Mouse (Mus musculus) stomach, embryonic 16.5 days (tissue): ENCODE measurements around the gene Fam83b. TPM values are rescaled to one million over a fixed set of nuclear protein-coding genes. Genes with fewer than 3 reads are reported as not detected.
A peak's percentile ranks its signal among the peaks of the same experiment; 100 is the strongest.

Experiments used
- ATAC-seq: fragments of 200-750 bp; cut with Nextera tagmentation; 2 replicates; pipeline ENCODE4 v1.8.0; 2017; ENCODE audit warnings: moderate number of reproducible peaks, moderate TSS enrichment; ENCODE audit not compliant: insufficient read depth, low FRiP score
- H3K27ac ChIP-seq: fragments of 300-500 bp; sonication (generic); 2 replicates; pipeline ENCODE4 v1.5.1; 2014; ENCODE audit warnings: low read length
- H3K27me3 ChIP-seq: fragments of 300-500 bp; sonication (generic); 2 replicates; pipeline ENCODE4 v1.6.1; 2014; ENCODE audit warnings: low read length, control low read depth, mixed read lengths; ENCODE audit not compliant: control insufficient read depth, insufficient read depth
- H3K36me3 ChIP-seq: fragments of 300-500 bp; sonication (generic); 2 replicates; pipeline ENCODE4 v1.6.1; 2014; ENCODE audit warnings: low read length; ENCODE audit not compliant: control insufficient read depth, insufficient read depth
- H3K4me1 ChIP-seq: fragments of 300-500 bp; sonication (generic); 2 replicates; pipeline ENCODE4 v1.6.1; 2014; ENCODE audit warnings: low read length, control low read depth, mixed read lengths; ENCODE audit not compliant: control insufficient read depth, insufficient read depth
- H3K4me2 ChIP-seq: fragments of 300-500 bp; sonication (generic); 2 replicates; pipeline ENCODE4 v1.6.1; 2014; ENCODE audit warnings: low read depth, low read length, mixed read lengths
- H3K4me3 ChIP-seq: fragments of 300-500 bp; sonication (generic); replicated peaks from 2 replicates; pipeline ENCODE4 v1.5.1; 2014; ENCODE audit warnings: mild to moderate bottlenecking, low read length
- H3K9ac ChIP-seq: fragments of 300-500 bp; sonication (generic); 2 replicates; pipeline ENCODE4 v1.6.1; 2014; ENCODE audit warnings: low read length
- H3K9me3 ChIP-seq: fragments of 300-500 bp; sonication (generic); replicated peaks from 2 replicates; pipeline ENCODE4 v1.6.1; 2016; ENCODE audit warnings: low read length, control low read depth; ENCODE audit not compliant: control insufficient read depth
- WGBS: fragments of 180-500 bp; shearing (Covaris S2); extraction: QIAGEN DNeasy Blood & Tissue Kit; methylation state at CpG from one replicate; pipeline ENCODE4 v1.1.7; 2014; 5-methylcytosine and 5-hydroxymethylcytosine counted together
- polyA plus RNA-seq: library from polyadenylated mRNA; unstranded; fragments of >200 nt; fragmentation: Nextera tagmentation; extraction: Ambion mirVana; gene quantifications from 2 replicates; pipeline ENCODE4 v1.2.1, GENCODE M21; 2015

The Fam83b gene
- polyA plus RNA-seq, 1 experiment from 2014 or later, result 11.3 TPM

- Histone ChIP-seq H3K27ac (peak overlapping the region; percentile 97), H3K4me2 (peak overlapping the region; percentile 87), H3K9me3 (no peaks in the 10 kb centered on the region), H3K4me1 (peaks cover 18% of the 10 kb centered on the region), H3K27me3 (no peaks in the 10 kb centered on the region), H3K36me3 (no peaks in the 10 kb centered on the region), H3K4me3 (peak overlapping the region; percentile 62), H3K9ac (peak overlapping the region; percentile 78; the same call in 1 of the 2 replicates)
- ATAC-seq, result no peak
- WGBS, result 64% methylated on average over 2 of the region's 2 CpGs
These were observed 1.3 kb downstream of the Fam83b start for GRCm38 (mm10) chr9:76565656-76566055.

GRCm38 (mm10) chr9:76564071-76564470, 2.8 kb downstream of the Fam83b start:
- 0 out of 2 replicates have a peak overlapping the region, but pooled peaks have one; percentile 23 for H3K4me2 ChIP-seq
- H3K4me1 ChIP-seq, result peaks cover 18% of the 10 kb centered on the region
- no peaks in the 10 kb centered on the region for H3K36me3 ChIP-seq
- H3K4me3 ChIP-seq, result no peak overlapping the region
- no peak overlapping the region for H3K9ac ChIP-seq
- no peak for ATAC-seq
- 64% methylated on average over 1 of the region's 1 CpGs for WGBS
- H3K9me3 ChIP-seq, result no peaks in the 10 kb centered on the region
- no peak overlapping the region for H3K27ac ChIP-seq
- no peaks in the 10 kb centered on the region for H3K27me3 ChIP-seq

GRCm38 (mm10) chr9:76562794-76563193, 4.1 kb downstream of the Fam83b start:
- peak overlapping the region; percentile 9; the same call in 1 of the 2 replicates for H3K27ac ChIP-seq
- H3K4me1 ChIP-seq, result peaks cover 15% of the 10 kb centered on the region
- H3K36me3 ChIP-seq, result no peaks in the 10 kb centered on the region
- H3K9ac ChIP-seq, result no peak overlapping the region
- 31% methylated on average over 6 of the region's 6 CpGs for WGBS
- no peak for ATAC-seq
- H3K4me3 ChIP-seq, result no peak overlapping the region
- no peaks in the 10 kb centered on the region for H3K9me3 ChIP-seq
- peak overlapping the region; percentile 28 for H3K4me2 ChIP-seq
- H3K27me3 ChIP-seq, result no peaks in the 10 kb centered on the region

GRCm38 (mm10) chr9:76559240-76559639, 7.7 kb downstream of the Fam83b start:
- ATAC-seq, result no peak
- 78% methylated on average over 2 of the region's 2 CpGs for WGBS
- no peaks in the 10 kb centered on the region for H3K36me3 ChIP-seq

GRCm38 (mm10) chr9:76553758-76554157, 13.2 kb downstream of the Fam83b start:
- no peak; the same call in 1 of the 2 replicates for ATAC-seq
- H3K9ac ChIP-seq, result no peak overlapping the region
- peak overlapping the region; percentile 27; the same call in 1 of the 2 replicates for H3K27ac ChIP-seq
- H3K36me3 ChIP-seq, result no peaks in the 10 kb centered on the region
- no peak overlapping the region for H3K4me3 ChIP-seq
- no peaks in the 10 kb centered on the region for H3K9me3 ChIP-seq
- H3K27me3 ChIP-seq, result no peaks in the 10 kb centered on the region
- H3K4me1 ChIP-seq, result no peaks in the 10 kb centered on the region
- H3K4me2 ChIP-seq, result no peak overlapping the region
- 50% methylated on average over 2 of the region's 2 CpGs for WGBS

More at GRCm38 (mm10) chr9:76559240-76559639, 7.7 kb downstream of the Fam83b start:
- Histone ChIP-seq H3K4me1 (peaks cover 5% of the 10 kb centered on the region; the same call in 1 of the 2 replicates), H3K9ac (no peak overlapping the region), H3K27ac (no peak overlapping the region), H3K9me3 (no peaks in the 10 kb centered on the region), H3K4me2 (no peak overlapping the region), H3K4me3 (no peak overlapping the region), H3K27me3 (no peaks in the 10 kb centered on the region)

- ATAC-seq, result no peak
- H3K4me2 ChIP-seq, result no peak overlapping the region
These were observed 13.8 kb downstream of the Fam83b start for GRCm38 (mm10) chr9:76553115-76553514.

GRCm38 (mm10) chr9:76546714-76547113, 20.2 kb downstream of the Fam83b start:
- Histone ChIP-seq H3K9me3 (no peaks in the 10 kb centered on the region), H3K4me3 (no peak overlapping the region), H3K36me3 (no peaks in the 10 kb centered on the region), H3K4me1 (no peaks in the 10 kb centered on the region; the same call in 1 of the 2 replicates), H3K27me3 (no peaks in the 10 kb centered on the region), H3K27ac (no peak overlapping the region), H3K9ac (no peak overlapping the region), H3K4me2 (no peak overlapping the region)
- WGBS, result 45% methylated on average over 3 of the region's 3 CpGs
- ATAC-seq, result no peak

More at GRCm38 (mm10) chr9:76553115-76553514, 13.8 kb downstream of the Fam83b start:
- Histone ChIP-seq H3K4me1 (no peaks in the 10 kb centered on the region), H3K9me3 (no peaks in the 10 kb centered on the region), H3K36me3 (no peaks in the 10 kb centered on the region), H3K27ac (no peak overlapping the region), H3K4me3 (no peak overlapping the region), H3K27me3 (no peaks in the 10 kb centered on the region), H3K9ac (no peak overlapping the region)
- 39% methylated on average over 1 of the region's 1 CpGs for WGBS

GRCm38 (mm10) chr9:76540684-76541083, 26.2 kb downstream of the Fam83b start:
- H3K9ac ChIP-seq, result no peak overlapping the region
- no peak for ATAC-seq
- no peaks in the 10 kb centered on the region for H3K27me3 ChIP-seq
- 73% methylated on average over 4 of the region's 4 CpGs for WGBS
- H3K27ac ChIP-seq, result no peak overlapping the region
- no peaks in the 10 kb centered on the region for H3K36me3 ChIP-seq
- H3K4me2 ChIP-seq, result no peak overlapping the region
- no peak overlapping the region for H3K4me3 ChIP-seq
- no peaks in the 10 kb centered on the region for H3K4me1 ChIP-seq
- no peaks in the 10 kb centered on the region for H3K9me3 ChIP-seq

- Histone ChIP-seq H3K9me3 (no peaks in the 10 kb centered on the region), H3K4me2 (no peak overlapping the region), H3K4me3 (no peak overlapping the region), H3K27me3 (no peaks in the 10 kb centered on the region), H3K27ac (no peak overlapping the region), H3K9ac (no peak overlapping the region), H3K4me1 (no peaks in the 10 kb centered on the region), H3K36me3 (no peaks in the 10 kb centered on the region)
- WGBS, result 81% methylated on average over 7 of the region's 7 CpGs
- ATAC-seq, result no peak
These were observed 26.8 kb downstream of the Fam83b start for GRCm38 (mm10) chr9:76539953-76540621.
